In the genomic region with DNA sequence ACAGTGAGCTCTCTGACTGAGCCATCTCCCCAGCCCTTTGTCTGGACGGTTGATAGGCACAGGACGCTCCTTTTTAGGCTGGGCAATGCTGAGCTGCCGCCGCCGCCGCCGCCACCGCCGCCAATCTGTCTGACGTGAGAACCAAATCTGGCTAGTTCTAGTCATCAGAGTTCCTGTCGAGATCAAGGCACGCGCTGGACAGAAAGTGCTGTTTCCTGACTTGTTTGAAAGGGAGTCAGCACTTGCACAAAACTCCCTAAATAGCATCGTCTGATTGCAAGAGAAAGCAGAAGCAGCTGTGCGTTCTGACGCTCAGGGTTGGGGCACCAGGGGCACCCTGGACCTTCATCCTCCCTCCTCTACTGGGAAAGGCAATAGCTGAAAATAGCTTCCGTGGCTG, we compare ENCODE assay signal across 8 mouse cellular contexts.
DNase-seq lines count a peak whose midpoint lies in the region; ATAC-seq lines count a peak whose summit lies in the region.

No protein-coding gene starts in this region.

- WGBS in kidney, embryonic 15.5 days: 56% methylated on average over 17 of the region's 17 CpGs
- 17% methylated on average over 17 of the region's 17 CpGs for WGBS in heart, embryonic 11.5 days (ENCODE audit: insufficient replicate concordance)
- WGBS in liver, embryonic 16.5 days (ENCODE audit: insufficient replicate concordance): 13% methylated on average over 17 of the region's 17 CpGs
- 58% methylated on average over 17 of the region's 17 CpGs for WGBS in stomach, embryonic 15.5 days
- WGBS in hindbrain, embryonic 12.5 days: 63% methylated on average over 17 of the region's 17 CpGs

- no peaks in the 10 kb centered on the region for H3K36me3 ChIP-seq in kidney, embryonic 15.5 days
- H3K36me3 ChIP-seq in heart, embryonic 11.5 days (ENCODE audit: control insufficient read depth, insufficient read depth, low read length): no peaks in the 10 kb centered on the region
- no peaks in the 10 kb centered on the region for H3K36me3 ChIP-seq in liver, embryonic 16.5 days (ENCODE audit: control insufficient read depth, insufficient read depth)
- no peaks in the 10 kb centered on the region for H3K36me3 ChIP-seq in stomach, embryonic 15.5 days
- no peaks in the 10 kb centered on the region for H3K36me3 ChIP-seq in hindbrain, embryonic 12.5 days

- H3K27ac ChIP-seq in kidney, embryonic 15.5 days: no peak overlapping the region
- peak overlapping the region; percentile 74 for H3K27ac ChIP-seq in heart, embryonic 11.5 days (ENCODE audit: low read depth, low read length)
- H3K27ac ChIP-seq in liver, embryonic 16.5 days (ENCODE audit: low read length): peak overlapping the region; percentile 59; the same call in 1 of the 2 replicates
- peak overlapping the region; percentile 33; the same call in 1 of the 2 replicates for H3K27ac ChIP-seq in stomach, embryonic 15.5 days
- H3K27ac ChIP-seq in hindbrain, embryonic 12.5 days: no peak overlapping the region

- ATAC-seq in kidney, embryonic 15.5 days (replicated peaks; ENCODE audit: low FRiP score): no peak
- peak; percentile 69 for ATAC-seq in activated CD4-positive, CD25-positive, alpha-beta regulatory T cell, adult 4 months
- ATAC-seq in heart, embryonic 11.5 days (replicated peaks; ENCODE audit: insufficient number of reproducible peaks, low FRiP score, low TSS enrichment): no peak
- ATAC-seq in liver, embryonic 16.5 days (ENCODE audit: low read depth): no peak
- no peak for ATAC-seq in stomach, embryonic 15.5 days (ENCODE audit: insufficient read depth, low FRiP score, low read depth)
- no peak for ATAC-seq in hindbrain, embryonic 12.5 days (ENCODE audit: low FRiP score)

- H3K9me3 ChIP-seq in kidney, embryonic 15.5 days (replicated peaks): no peaks in the 10 kb centered on the region
- H3K9me3 ChIP-seq in heart, embryonic 11.5 days (replicated peaks; ENCODE audit: control insufficient read depth, low read length): no peaks in the 10 kb centered on the region
- H3K9me3 ChIP-seq in liver, embryonic 16.5 days (replicated peaks; ENCODE audit: control insufficient read depth, low read length): no peaks in the 10 kb centered on the region
- H3K9me3 ChIP-seq in stomach, embryonic 15.5 days: no peaks in the 10 kb centered on the region
- no peaks in the 10 kb centered on the region for H3K9me3 ChIP-seq in hindbrain, embryonic 12.5 days (replicated peaks)

- peaks cover 34% of the 10 kb centered on the region for H3K4me1 ChIP-seq in kidney, embryonic 15.5 days
- H3K4me1 ChIP-seq in heart, embryonic 11.5 days (ENCODE audit: control insufficient read depth, insufficient read depth, low read length): peaks cover 28% of the 10 kb centered on the region
- H3K4me1 ChIP-seq in liver, embryonic 16.5 days (ENCODE audit: control insufficient read depth, low read depth, low read length): no peaks in the 10 kb centered on the region; the same call in none of the 2 replicates
- H3K4me1 ChIP-seq in stomach, embryonic 15.5 days: peaks cover 34% of the 10 kb centered on the region
- 0 out of 2 replicates have a peak, but pooled peaks cover 4% of the 10 kb centered on the region for H3K4me1 ChIP-seq in hindbrain, embryonic 12.5 days

- no peak overlapping the region for H3K4me3 ChIP-seq in kidney, embryonic 15.5 days (replicated peaks)
- H3K4me3 ChIP-seq in heart, embryonic 11.5 days (ENCODE audit: low read depth, low read length): no peak overlapping the region
- H3K4me3 ChIP-seq in liver, embryonic 16.5 days (ENCODE audit: low read depth, low read length): no peak overlapping the region
- H3K4me3 ChIP-seq in stomach, embryonic 15.5 days (replicated peaks): no peak overlapping the region
- H3K4me3 ChIP-seq in hindbrain, embryonic 12.5 days: no peak overlapping the region

- no peak overlapping the region for H3K4me2 ChIP-seq in kidney, embryonic 15.5 days
- H3K4me2 ChIP-seq in heart, embryonic 11.5 days: peak overlapping the region; percentile 29; the same call in 1 of the 2 replicates
- H3K4me2 ChIP-seq in liver, embryonic 16.5 days (ENCODE audit: low read depth, low read length): no peak overlapping the region
- no peak overlapping the region for H3K4me2 ChIP-seq in stomach, embryonic 15.5 days
- no peak overlapping the region for H3K4me2 ChIP-seq in hindbrain, embryonic 12.5 days (replicated peaks)

- H3K9ac ChIP-seq in kidney, embryonic 15.5 days: no peak overlapping the region
- H3K9ac ChIP-seq in heart, embryonic 11.5 days (ENCODE audit: low read depth, low read length): peak overlapping the region; percentile 44
- H3K9ac ChIP-seq in liver, embryonic 16.5 days (ENCODE audit: low read depth, low read length): no peak overlapping the region
- no peak overlapping the region for H3K9ac ChIP-seq in stomach, embryonic 15.5 days
- no peak overlapping the region for H3K9ac ChIP-seq in hindbrain, embryonic 12.5 days

- H3K27me3 ChIP-seq in kidney, embryonic 15.5 days: no peaks in the 10 kb centered on the region
- no peaks in the 10 kb centered on the region for H3K27me3 ChIP-seq in heart, embryonic 11.5 days (ENCODE audit: control insufficient read depth, insufficient read depth, low read length)
- H3K27me3 ChIP-seq in liver, embryonic 16.5 days (ENCODE audit: control insufficient read depth, insufficient read depth, low read depth, low read length): no peaks in the 10 kb centered on the region
- no peaks in the 10 kb centered on the region for H3K27me3 ChIP-seq in stomach, embryonic 15.5 days (replicated peaks)
- H3K27me3 ChIP-seq in hindbrain, embryonic 12.5 days: 0 out of 2 replicates have a peak, but pooled peaks cover 3% of the 10 kb centered on the region

- peak; percentile 21 for DNase-seq in kidney, postnatal 14 days
- no peak for DNase-seq in yolk sac, embryonic 10.5 days (ENCODE audit: low spot score)

Comparison
In these comparisons a context has a peak if more than half of its experiments do, and no peak if none do; other contexts are left out.
1. H3K27ac ChIP-seq: peak in heart, embryonic 11.5 days (single experiment), liver, embryonic 16.5 days (single experiment) and stomach, embryonic 15.5 days (single experiment); none in kidney, embryonic 15.5 days (single experiment) and hindbrain, embryonic 12.5 days (single experiment).